Mouse (Mus musculus): ENCODE results near the gene Aldh9a1.

Gene Aldh9a1

GRCm38 (mm10) chr1:167350597-167351415 is 1.0 kb downstream of the Aldh9a1 start:
- DNase-seq (ENCODE audit: low spot score), result peak; percentile 44

GRCm38 (mm10) chr1:167352403-167352802 is 2.6 kb downstream of the Aldh9a1 start:
- no peak for DNase-seq (ENCODE audit: low spot score)

GRCm38 (mm10) chr1:167357387-167357786 is 7.6 kb downstream of the Aldh9a1 start:
- no peak for DNase-seq (ENCODE audit: low spot score)

- DNase-seq (ENCODE audit: low spot score), result no peak
These were observed 8.9 kb downstream of the Aldh9a1 start for GRCm38 (mm10) chr1:167358731-167359130.

GRCm38 (mm10) chr1:167360268-167360667 is 10.5 kb downstream of the Aldh9a1 start:
- no peak for DNase-seq (ENCODE audit: low spot score)

GRCm38 (mm10) chr1:167362819-167363218 is 13.0 kb downstream of the Aldh9a1 start:
- no peak for DNase-seq (ENCODE audit: low spot score)

- DNase-seq (ENCODE audit: low spot score), result no peak
These were observed 13.5 kb downstream of the Aldh9a1 start for GRCm38 (mm10) chr1:167363322-167363721.

GRCm38 (mm10) chr1:167365808-167366207 is 16.0 kb downstream of the Aldh9a1 start:
- DNase-seq (ENCODE audit: low spot score), result no peak

- no peak for DNase-seq (ENCODE audit: low spot score)
These were observed 16.8 kb downstream of the Aldh9a1 start for GRCm38 (mm10) chr1:167366621-167367020.

GRCm38 (mm10) chr1:167368018-167368417 is 18.2 kb downstream of the Aldh9a1 start:
- DNase-seq (ENCODE audit: low spot score), result no peak

GRCm38 (mm10) chr1:167368513-167368912 is 18.7 kb downstream of the Aldh9a1 start:
- DNase-seq (ENCODE audit: low spot score), result no peak

- peak; percentile 93 for DNase-seq (ENCODE audit: low spot score)
These were observed 20.1 kb downstream of the Aldh9a1 start for GRCm38 (mm10) chr1:167369905-167370304.

- no peak for DNase-seq (ENCODE audit: low spot score)
These were observed 22.9 kb downstream of the Aldh9a1 start for GRCm38 (mm10) chr1:167372739-167373138.

GRCm38 (mm10) chr1:167374003-167374784 is 24.4 kb downstream of the Aldh9a1 start:
- DNase-seq (ENCODE audit: low spot score), result no peak

GRCm38 (mm10) chr1:167374942-167375341 is 25.2 kb downstream of the Aldh9a1 start:
- no peak for DNase-seq (ENCODE audit: low spot score)

- DNase-seq (ENCODE audit: low spot score), result no peak
These were observed 28.2 kb downstream of the Aldh9a1 start for GRCm38 (mm10) chr1:167378019-167378418.

GRCm38 (mm10) chr1:167379751-167380150 is 30.0 kb downstream of the Aldh9a1 start:
- no peak for DNase-seq (ENCODE audit: low spot score)

- DNase-seq (ENCODE audit: low spot score), result no peak
These were observed 30.4 kb downstream of the Aldh9a1 start for GRCm38 (mm10) chr1:167380223-167380622.

- no peak for DNase-seq (ENCODE audit: low spot score)
These were observed 31.5 kb downstream of the Aldh9a1 start for GRCm38 (mm10) chr1:167381050-167382015.

- DNase-seq (ENCODE audit: low spot score), result no peak
These were observed 32.5 kb downstream of the Aldh9a1 start for GRCm38 (mm10) chr1:167382316-167382715.

GRCm38 (mm10) chr1:167382763-167383162 is 33.0 kb downstream of the Aldh9a1 start:
- DNase-seq (ENCODE audit: low spot score), result no peak

- DNase-seq (ENCODE audit: low spot score), result no peak
These were observed 33.4 kb downstream of the Aldh9a1 start for GRCm38 (mm10) chr1:167383178-167383577.
